Mouse (Mus musculus) c-Kit-positive CD71-positive TER-119-negative erythroid progenitor cells, embryonic 14.5 days (primary cell): ENCODE measurements around the gene Hcrt.
A peak's percentile ranks its signal among the peaks of the same experiment; 100 is the strongest.

Source experiments
- DNase-seq: peaks from one replicate; pipeline ENCODE4 v3.0.0-alpha.2; 2013; ENCODE audit warnings: low read depth

The Hcrt gene

DNA sequence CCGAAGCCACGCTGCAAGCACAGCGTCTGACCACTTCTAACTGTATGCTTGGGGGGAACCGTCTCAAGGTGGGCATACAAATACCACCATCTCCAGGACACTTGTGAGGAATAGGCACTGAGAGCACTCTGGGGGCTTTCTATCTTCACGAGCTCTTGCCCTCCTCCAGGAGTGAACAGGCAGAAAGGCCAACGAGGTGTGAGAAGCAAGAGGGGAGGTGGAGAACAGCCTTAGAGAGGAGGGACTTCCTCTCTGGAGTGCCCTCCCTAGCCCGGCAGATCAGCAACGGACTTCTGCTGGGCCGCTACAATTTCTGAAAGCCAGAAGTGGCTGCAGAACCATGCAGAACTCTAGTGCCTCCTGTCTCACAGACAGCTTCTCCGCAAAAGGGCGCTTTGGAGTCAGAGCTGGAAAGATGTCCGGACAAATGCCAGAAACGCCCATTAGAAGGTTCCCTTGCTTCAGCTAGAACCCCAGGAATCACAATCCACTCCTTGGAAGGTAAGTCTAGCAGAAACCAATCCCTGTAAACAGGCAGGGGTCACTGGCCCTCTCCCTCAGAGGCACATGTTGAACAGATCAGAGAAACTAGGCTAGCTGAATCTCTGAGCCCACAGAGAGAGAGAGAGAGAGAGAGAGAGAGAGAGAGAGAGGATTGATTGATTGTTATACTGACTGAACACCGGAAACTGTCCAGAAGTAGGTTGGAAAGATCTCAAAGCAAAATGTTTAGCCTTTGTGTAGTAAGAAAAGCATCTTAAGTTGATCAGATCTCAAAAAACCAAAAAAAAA lies 26.6 kb downstream of the Hcrt start:
- DNase-seq = no peak

- DNase-seq = no peak
Measured at GRCm38 (mm10) chr11:100735134-100735865, 27.4 kb downstream of the Hcrt start.

DNA sequence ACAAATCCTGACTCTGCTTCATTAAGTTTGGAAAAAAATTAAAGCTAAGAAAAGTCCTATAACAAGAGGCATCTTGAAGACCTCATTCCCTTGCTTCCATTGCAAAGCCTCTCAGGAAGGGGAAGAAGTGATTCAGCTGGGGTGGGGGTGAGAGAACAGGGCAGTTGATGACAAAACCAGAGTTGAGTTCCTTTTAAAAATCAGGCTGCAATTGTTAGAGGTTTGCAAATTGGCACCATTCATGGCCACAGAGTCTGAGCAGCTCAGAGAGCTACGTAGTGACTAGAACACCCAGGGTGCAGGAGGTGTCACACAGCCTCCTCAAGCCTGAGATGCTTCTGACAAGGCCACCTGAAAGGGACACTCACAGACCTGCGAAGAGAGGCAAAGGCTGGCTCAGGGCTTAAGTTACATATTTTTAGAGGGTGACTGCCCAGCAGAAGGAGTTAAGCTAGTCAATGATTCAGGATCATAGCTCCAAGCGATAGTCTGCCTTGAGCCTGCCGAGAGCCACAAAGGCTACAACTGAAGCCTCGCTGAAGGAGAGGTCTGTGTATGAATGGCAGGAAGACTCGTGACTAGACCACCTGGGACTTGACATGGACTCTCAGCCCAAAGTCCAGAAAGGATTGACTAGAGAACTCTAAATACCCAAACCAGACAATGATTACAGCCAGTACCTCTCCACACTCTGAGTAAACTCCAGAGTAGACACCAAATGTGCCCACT lies 32.1 kb downstream of the Hcrt start:
- no peak for DNase-seq

DNA sequence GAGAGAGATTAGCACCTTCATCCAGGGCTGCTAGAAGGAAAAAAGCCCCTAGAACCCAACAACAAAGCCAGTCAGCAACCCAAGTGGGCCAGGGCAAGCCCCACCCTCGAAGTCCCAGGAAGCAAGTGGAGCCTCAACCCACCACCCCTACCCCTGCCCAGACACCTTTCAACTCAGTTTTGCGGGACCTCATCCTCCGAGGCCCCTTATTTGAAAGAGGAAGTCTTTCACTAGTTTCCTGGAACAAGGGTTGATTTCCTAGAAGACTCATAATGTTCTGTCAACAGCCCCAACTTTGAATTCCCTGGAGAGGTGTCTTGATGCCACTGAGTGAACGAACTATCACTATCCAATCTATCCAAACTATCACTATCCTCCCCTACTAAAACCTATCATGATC lies 32.8 kb downstream of the Hcrt start:
- DNase-seq = no peak

GRCm38 (mm10) chr11:100728601-100729000 lies 34.1 kb downstream of the Hcrt start:
- DNase-seq = no peak

GRCm38 (mm10) chr11:100727201-100727600 lies 35.5 kb downstream of the Hcrt start:
- no peak for DNase-seq

- no peak for DNase-seq
Measured at GRCm38 (mm10) chr11:100724919-100725512, 37.7 kb downstream of the Hcrt start.

DNA sequence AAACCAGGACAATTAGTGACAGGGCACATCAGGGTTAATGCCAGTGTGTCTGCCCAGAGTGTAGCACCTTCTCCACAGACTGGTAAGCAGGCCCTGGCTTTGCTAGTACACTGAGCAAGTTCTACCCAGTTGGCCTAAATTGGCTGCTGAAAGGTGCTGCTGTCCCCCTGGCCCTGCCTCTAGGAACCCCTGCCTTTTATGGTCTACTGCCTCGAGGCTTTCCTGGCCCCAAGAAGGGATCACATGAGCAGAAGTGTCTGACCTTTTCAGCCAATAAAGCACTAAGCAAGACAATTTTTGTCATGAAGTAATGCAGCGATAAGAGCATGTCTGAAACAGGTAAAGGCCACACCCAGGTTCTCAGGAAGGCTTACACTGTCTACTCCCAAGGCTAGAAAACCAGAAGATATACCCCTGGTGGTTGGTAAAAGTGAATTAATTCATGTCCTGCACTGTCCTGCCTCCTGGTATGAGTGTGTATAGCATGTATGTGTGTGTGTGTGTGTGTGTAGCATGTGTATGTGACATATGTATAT lies 40.2 kb downstream of the Hcrt start:
- DNase-seq = no peak

DNA sequence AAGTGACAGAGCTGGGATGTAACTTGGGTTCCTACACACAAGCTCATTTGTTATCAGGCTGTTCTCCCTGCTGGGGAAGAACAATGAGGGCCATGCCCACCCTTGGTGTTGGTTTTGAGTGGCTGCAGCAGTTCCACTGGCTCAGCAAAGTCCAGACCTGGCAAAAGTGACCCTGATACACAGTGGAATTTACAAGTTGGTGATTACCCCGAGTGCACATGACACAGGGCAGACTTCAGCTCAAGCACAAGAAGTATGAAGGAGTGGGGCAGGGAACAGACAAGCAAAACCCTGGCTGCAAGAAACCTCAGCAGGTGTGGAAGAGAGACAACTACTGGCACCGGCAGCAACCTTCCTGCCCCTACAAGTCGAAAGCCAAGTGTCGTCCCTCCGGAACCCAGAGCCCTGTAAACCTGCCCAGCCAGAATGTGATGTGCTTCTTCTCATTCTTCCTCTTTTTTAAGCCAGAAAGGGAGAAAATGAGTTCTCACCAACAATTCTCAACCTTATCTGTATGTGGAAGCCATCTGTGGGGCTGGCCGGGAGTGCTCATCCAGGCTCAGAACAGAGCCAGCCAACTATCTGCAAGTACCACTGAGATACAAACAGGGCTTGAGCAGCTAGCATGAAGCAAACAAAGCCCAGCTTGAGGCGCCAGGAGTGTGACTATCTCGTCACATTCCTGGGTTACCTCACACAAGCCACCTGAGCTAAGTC lies 40.8 kb downstream of the Hcrt start:
- no peak for DNase-seq

DNA sequence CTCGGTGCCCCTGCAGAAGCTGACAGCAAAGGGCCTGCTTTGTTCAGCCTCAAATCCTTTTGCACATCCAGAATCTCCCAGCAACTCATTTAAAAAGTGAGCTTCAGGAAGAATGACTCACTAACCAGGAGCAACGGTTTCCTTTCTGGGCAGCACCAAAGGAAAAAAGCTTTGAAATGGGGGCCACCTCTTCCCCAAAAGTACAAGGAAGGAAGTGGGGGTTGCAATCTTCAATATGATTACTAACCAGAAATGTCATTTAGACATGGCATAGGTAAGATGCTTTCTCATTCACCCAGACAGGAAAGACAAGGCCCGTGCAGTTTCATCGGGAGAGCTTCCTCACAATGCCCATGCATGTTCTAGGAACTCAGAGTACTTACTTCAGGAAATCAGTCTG lies 41.5 kb downstream of the Hcrt start:
- no peak for DNase-seq

DNA sequence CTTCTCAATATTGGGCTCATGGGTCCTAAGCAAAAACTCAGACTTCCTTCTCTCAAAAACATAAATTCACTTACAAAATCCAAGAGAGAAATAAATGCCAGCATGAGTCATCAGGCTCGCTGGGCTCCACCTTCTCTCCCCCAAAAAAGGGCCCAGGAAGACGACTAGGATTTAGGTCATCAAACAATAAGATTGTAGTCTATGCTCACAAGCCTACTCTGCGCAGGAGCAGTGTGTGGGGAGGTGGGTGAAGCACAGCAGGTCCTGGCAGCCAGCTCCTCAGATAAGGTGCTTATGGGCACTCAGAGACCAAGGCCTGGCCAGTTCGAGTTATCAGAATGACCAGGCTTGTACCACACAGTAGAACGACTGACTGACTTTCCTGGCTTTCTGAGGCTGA lies 42.4 kb downstream of the Hcrt start:
- DNase-seq = no peak

DNA sequence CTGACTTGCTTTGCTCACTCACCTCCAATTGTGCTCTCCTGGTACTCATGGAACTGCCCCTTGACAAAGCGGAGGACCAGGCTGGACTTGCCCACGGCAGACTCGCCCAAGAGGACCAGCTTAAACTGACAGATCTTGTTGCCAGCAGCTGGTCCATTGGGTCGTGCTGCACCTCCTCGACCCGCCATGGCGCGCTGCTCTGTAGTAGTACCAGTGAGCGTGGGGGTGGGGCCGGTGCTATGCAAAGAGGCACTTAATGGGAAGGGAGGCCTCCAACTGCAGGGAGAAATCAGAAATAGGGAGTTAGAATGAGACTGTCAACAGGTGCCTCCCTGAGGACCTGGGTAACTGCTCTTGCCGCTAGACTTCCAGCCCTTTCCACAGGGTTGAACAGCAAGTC lies 42.8 kb downstream of the Hcrt start:
- DNase-seq = no peak

DNA sequence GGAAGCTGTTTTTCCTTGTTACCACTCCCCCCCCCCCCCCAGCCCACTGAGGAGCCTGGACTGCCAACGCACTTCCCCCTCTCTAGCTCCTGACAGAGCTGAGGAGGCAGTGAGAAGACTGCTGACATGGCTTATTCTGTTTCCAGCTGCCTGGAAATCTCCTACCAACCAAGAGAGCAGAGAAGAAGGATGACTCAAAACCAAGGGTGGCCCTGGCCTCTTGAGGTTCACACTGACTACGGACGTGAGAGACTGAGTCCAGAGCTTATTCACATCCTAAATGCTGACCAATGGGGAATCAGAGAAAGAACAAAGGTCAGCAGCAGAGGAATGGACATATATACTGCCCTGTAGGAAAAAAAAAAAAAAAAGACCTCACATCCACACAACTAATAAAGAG lies 43.4 kb downstream of the Hcrt start:
- DNase-seq = no peak

GRCm38 (mm10) chr11:100718866-100719265 lies 43.9 kb downstream of the Hcrt start:
- DNase-seq = no peak

DNA sequence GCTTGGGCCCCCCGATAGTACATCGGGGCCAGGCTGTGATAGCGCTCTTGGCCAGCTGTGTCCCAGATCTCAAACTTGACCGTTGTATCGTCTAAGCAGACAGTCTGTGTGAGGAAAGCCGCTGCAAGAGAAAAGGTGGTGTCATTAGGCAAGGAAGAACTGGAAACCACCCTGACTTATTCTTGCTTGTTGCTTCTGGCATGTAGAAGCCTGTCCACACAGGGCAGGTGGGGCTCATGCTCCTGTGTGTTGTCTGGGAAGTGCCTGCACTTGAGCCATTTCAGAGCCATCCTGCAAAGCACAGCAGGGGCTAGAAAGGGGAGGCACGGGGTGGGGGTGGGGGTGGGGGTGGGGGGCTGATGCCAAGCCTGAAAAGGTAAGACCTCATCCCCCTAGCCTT lies 44.3 kb downstream of the Hcrt start:
- no peak for DNase-seq

DNA sequence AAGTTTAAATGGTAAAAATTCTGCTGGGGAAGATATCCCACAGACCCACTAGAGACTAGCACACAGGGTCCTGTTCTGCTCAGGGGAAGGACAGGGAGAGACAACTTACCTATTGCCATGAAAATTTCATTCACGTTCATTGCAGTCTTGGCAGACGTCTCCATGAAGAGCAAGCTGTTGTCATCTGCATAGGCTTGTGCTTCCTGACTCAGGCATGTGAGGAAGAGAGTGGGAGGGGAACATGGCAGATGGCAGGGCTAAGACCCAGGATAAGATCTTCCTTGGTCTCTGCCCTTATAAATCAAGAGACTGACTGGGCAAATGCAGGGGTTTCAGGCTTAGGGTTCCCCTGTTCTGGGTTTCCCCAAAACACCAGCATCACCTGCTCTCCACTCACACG lies 46.1 kb downstream of the Hcrt start:
- DNase-seq = no peak

DNA sequence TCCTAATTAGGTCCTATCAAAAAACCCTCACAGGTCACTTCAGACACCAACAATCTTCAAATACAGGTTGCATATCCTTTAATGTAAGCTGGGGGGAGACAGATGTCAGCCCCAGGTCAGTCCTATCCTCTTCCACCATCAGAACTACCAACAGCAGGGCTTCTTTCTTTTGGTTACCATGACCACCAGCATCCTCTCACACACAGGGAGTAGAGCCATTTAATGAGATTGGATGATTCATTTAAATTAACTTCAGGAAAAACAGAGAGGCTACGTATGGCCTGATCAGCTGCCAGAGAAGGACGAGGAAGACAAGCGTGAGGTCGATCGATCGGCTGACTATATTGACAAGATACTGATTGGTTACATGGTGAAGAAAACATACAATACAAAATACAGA lies 47.8 kb downstream of the Hcrt start:
- no peak for DNase-seq

DNA sequence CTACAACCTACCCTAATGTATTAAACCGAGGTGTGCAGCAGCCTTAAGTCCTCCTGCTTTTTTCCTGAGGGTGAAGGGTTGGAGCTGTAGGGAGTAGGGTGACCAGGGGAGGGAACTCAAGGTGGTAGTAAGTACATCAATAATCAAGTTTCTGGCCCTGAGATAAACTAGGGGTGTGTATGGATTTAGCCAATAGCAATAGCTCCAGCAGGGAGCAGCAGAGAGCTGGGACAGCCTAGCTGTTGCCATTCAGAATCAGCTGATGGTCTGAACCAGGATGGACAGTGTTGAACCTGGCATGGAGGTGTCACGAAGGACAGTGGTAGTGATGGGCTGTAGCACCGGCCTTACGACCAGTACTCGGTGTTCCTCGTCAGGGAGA lies 48.2 kb downstream of the Hcrt start:
- DNase-seq = peak; percentile 83

- DNase-seq = peak; percentile 78
Measured at GRCm38 (mm10) chr11:100713735-100714533, 48.8 kb downstream of the Hcrt start, which contains the start of gene Hspb9. Hspb9 (plus strand) TSS chr11:100713850.

DNA sequence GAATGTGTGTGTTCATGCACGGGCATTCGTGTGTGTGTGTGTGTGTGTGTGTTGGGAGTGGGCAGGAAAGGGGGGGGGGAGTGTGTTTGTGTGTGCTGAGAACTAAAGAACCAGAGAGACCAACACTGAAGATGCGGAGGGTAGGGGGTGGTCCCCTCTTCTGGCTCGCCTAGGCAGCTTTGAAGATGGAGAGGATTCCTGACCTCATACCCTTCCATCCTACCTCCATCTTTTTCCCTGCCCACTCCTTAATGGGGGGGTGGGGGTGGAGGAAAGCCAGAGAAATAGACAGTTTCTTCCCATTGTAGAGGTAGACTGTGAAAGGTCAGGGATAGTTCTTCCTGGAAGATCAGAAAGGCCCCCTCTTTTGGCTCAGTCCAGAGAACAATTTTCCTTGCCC lies 49.6 kb downstream of the Hcrt start:
- DNase-seq = no peak
